Mouse (Mus musculus): Measurements from ENCODE around the gene Xxylt1.

The Xxylt1 gene

DNA sequence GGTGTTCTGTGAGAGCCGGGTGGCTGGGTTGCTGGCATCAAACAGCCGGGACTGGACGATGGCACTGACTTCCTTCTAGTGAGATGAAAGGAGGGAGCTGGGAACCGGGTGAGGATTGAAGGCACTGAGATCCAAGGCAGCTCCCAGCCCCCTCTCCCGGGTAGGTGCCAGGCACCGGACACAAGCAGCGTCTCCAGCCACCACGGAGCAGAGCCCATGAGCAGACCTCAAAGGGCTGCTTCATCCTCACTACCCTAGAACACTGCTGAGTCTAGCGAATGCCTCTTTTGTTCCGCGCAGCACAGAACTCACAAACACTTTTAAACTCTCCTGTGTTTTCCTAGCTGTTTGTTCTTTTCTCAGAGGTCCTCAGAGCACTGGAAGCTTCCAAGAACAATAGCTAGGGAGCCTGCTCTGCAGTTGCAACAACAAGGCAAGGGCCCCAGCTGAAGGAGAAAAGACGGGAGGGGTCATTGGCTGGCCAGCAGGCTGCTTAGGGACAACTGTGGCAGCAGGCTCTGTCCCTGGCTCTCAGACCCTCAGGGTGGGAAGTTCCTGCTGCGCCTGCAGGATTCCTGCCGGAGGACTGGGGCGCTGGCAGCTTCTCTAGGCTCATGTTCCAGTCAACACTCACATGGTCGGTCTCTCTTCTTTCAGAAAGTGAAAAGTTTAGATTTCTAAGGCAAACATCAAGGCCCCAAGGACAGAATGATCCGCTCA lies 96.2 kb downstream of the Xxylt1 start:
- DNase-seq = peak in 1 of 2 experiments; percentile 29

DNA sequence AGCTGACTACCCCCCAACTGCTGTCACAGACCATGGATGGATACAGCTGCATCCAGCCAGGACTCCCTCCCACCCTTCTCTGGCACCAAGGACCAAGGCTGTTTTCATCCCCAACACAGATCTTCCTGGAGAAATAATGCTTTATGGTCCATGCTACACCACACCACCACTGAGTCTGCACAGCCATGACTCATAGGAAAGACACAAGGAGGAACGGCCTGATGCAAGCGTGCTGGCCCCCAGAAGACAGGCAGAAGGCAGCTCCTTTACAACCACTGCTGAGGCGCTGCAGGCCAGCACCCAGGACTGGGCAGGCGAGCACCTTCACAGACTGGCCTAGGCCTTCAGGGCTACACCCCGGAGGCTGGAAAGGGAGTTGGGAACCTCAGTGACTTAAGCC lies 97.1 kb downstream of the Xxylt1 start:
- DNase-seq = no peak

DNA sequence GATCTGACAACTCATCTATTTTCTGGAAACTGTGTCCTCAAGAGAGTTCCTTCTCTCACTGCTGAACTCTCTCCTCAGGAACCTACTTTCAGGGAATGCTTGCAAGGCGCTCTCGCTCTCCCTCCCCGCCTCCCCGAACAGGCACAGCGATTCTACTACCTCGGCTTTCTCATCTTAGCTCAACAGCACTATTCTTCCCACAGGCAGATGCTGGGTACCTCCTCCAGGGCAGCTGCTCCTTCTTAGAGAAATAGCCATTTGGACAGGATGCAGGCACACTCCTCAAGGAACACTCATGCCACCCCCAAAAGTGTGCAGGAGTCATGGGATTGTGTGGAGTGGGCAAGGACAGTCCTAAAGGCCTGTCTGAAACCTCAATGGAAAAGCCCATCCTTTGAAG lies 97.5 kb downstream of the Xxylt1 start:
- DNase-seq = no peak

DNA sequence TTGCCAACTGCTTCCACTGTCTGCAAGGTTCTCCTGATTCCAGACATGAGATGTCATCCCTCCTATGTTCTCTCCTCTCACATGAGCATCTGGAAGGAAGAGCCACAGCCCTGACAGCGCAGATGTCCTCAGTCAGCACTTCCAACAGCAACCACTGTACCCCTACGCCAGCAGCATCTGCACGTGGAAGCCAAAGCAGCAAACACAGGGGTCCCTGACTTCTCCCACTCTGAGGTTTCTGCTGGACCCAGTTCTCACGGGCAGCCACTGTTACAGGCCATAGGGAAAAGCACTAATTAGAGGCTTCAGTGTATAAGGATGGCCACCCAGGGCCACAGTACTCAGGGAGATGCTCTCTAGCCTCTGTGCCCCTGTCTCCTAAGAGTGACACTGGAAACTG lies 98.0 kb downstream of the Xxylt1 start:
- DNase-seq = no peak

DNA sequence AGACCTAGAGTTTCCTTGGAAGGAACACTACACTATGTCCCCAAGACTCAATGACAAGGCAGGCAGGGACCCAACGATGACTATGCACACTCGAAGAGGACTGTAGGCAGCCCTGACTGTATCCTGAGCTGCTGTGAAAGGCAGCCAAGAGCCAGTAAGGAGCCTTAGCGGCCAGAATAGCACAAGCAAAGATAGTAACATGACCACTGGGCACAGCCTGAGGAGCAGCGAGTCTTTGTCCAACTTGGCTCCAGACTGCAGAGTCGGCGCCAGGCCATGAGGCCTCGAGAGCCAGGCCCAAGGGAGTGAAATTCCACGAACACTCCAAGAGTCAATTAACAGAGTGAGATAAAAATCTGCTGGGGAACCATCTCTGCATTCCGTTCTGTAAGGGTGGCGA lies 99.9 kb downstream of the Xxylt1 start:
- peak; percentile 88 to 95 for DNase-seq

GRCm38 (mm10) chr16:30979905-30980304 lies 101.3 kb downstream of the Xxylt1 start:
- no peak for DNase-seq

- DNase-seq = no peak
Measured at GRCm38 (mm10) chr16:30977728-30978127, 103.5 kb downstream of the Xxylt1 start.

DNA sequence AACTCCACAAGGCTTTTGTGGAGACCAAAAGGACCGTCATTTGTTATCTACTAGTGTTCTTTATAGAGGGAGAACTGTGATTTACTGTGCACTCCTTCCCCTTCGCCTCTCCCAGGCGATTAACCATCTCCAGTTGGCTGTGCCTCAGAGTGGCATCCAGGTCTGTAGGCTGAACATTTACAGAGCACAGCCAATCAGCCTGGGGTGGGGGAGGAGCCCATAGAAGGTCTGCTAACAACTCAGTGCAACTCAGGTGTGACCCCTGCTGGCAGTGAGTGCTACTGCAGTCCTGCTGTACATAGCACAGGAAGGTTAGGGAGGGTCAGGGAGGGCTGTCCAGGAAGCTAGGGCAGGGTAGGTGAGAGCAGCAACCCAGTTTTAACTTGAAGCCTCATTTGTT lies 104.0 kb downstream of the Xxylt1 start:
- DNase-seq = peak; percentile 97 to 99

- no peak for DNase-seq
Measured at GRCm38 (mm10) chr16:30974549-30974948, 106.7 kb downstream of the Xxylt1 start.

DNA sequence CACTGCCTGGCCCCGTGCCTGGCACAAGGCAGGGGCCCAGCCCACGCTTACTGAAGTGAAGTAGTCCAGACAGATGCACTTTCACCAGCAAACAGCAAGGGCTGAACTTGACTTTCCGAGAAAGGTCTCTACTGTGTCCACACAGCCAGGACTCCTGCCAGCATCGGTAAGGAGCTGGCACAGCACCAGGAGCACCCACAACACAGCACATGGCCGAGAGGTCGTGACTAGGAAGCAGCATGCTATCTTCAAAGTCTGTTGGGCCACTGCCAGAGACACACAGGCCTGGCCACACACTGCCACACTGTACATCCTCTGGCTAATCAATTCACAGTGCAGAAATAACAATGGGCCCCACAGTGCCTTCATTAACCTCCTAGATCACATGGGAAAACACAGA lies 107.8 kb downstream of the Xxylt1 start:
- peak in 1 of 2 experiments; percentile 58 for DNase-seq

DNA sequence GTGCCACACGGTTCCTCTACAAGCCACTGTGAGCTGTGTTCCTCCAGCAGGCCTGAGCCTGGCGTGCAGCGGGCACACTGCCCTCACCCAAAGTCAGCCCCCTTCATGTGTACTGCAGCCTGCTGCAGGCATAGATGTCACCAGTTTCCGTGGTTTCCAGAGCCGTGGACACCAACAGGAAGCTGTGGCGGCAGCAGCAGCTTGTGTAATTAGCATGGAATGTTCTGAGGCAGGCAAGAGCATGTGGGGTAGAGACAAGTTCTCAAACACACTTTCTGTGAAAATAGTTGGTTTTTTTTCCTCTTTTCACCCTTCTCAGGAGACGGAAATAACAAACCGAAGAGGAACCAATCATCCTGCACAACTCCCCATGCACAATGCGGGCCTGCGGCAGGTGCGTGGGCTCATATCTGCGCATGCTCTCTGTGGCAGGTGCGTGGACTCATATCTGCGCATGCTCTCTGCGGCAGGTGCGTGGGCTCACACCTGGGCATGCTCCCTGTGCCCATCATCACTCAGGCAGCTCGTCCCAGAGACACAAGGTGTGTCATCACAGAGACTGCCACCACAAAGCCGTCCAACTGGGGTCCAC lies 109.2 kb downstream of the Xxylt1 start:
- no peak for DNase-seq

GRCm38 (mm10) chr16:30969266-30970064 lies 111.8 kb downstream of the Xxylt1 start:
- DNase-seq = no peak

DNA sequence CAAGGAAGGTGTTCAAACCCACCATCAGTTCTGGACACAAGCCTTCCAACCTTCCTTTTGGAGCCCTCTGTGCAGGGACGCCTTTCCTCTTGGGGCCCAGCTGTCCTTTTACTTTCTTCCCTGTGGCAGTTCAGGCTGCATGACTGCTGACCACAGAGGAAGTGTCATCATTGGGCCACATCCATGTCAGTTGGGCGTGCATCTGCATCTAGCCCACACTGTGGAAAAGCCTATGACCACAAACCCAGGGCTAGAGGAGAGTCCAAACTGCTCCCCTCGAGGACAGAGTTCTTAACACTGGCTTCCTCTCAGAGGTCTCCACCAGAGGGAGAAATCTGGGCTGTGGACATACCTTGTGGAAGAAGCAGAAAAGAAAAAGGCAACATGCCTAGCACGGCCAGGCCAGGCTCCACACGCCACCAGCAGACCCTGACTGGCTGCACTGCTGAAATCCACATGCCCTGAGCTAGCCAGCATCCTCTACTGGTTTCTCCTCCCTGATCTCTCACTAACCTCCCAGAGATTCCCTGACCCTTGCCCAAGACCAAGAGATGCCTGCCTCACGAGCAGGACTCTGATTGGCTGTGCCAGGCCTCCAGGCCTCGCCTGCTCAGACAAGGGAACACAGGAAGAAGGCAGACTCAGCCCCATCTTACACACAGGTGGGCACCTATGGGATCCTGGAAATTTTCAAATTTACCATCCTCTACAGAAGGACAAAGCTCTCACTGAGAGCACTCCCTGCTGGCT lies 112.7 kb downstream of the Xxylt1 start:
- no peak for DNase-seq

DNA sequence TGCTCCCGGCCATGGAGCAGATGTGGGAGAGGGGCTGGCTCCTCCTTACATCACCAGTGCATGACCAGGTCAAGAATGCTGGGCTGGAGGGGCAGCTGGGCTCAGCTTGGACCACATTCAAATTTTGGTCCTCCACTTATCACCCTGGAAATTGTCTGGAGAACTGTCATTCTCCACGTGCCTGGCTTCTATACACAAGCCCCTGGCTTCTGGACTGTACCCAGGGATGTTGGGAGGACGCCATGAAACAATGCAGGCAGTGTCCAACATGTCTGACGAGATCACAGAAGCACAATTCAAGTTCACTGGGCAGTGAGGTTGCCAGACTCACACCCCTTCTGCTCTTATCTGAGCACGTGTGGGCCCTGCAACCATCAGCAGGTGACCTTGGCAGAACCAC lies 114.5 kb downstream of the Xxylt1 start:
- DNase-seq = peak; percentile 91 to 93

- no peak for DNase-seq
Measured at GRCm38 (mm10) chr16:30964891-30965290, 116.3 kb downstream of the Xxylt1 start.

- no peak for DNase-seq
Measured at GRCm38 (mm10) chr16:30964411-30964810, 116.8 kb downstream of the Xxylt1 start.

- no peak for DNase-seq
Measured at GRCm38 (mm10) chr16:30962515-30962914, 118.7 kb downstream of the Xxylt1 start.

DNA sequence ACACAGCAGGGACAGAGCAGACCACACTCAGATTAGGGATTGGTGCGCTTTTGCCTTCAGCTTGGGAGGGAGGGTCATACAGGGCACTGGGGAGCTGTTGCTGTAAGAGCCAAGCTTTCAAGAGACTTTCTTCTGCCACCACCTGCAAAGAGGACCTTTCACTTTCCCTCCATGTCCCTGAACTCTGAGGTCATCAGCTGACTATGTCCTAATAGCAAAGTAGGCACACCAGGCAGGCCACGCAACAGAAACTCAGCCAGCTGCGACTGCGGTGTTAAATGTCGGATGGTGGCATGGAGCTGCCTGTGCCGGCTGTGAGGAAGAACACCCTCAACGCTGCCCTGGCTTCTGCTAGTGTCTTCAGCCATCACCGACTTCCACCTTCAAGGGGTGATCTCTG lies 120.1 kb downstream of the Xxylt1 start:
- DNase-seq = no peak

GRCm38 (mm10) chr16:30960266-30960665 lies 121.0 kb downstream of the Xxylt1 start:
- DNase-seq = peak; percentile 47 to 48

GRCm38 (mm10) chr16:30959692-30960091 lies 121.5 kb downstream of the Xxylt1 start:
- no peak for DNase-seq

DNA sequence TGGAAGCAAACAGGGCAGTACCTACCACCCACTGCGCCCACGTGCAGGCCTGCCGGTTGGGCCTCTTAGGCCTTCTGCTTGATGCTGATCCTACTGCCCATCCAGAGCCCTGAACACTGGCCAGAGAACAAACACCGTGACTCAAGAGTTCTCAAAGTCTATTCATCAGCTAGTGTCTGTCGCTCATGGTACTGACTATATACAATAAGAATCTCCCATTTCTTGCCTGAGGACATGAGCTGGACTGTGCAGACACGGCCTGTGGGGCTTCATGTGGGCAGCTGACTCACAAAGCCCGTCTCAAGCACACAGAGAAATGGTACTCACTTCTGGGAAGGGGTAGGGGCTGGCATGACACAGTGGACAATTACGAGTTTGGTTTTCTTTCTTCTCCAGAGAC lies 125.1 kb downstream of the Xxylt1 start:
- DNase-seq = no peak

GRCm38 (mm10) chr16:30948636-30949035 lies 132.6 kb downstream of the Xxylt1 start:
- no peak for DNase-seq

- DNase-seq = no peak
Measured at GRCm38 (mm10) chr16:30948216-30948615, 133.0 kb downstream of the Xxylt1 start.
